Mouse (Mus musculus) myocyte (in vitro differentiated cells): Measurements from ENCODE around the gene Btnl2. TPM values are rescaled to one million over a fixed set of nuclear protein-coding genes. Genes with fewer than 3 reads are reported as not detected.

Experiments
- H3K27me3 ChIP-seq: one replicate; pipeline ENCODE4 v1.6.1; 2011; ENCODE audit not compliant: control insufficient read depth, insufficient read depth, insufficient read length
- H3K36me3 ChIP-seq: one replicate; pipeline ENCODE4 v1.6.1; 2011; ENCODE audit not compliant: control insufficient read depth, insufficient read depth
- H3K4me2 ChIP-seq: one replicate; pipeline ENCODE4 v1.6.1; 2011; ENCODE audit warnings: low read depth, control low read depth
- H3K4me3 ChIP-seq: one replicate; pipeline ENCODE4 v1.5.1; 2011; ENCODE audit warnings: mild to moderate bottlenecking, control low read depth, moderate library complexity
- H3K79me2 ChIP-seq: one replicate; pipeline ENCODE4 v1.6.1; 2011; ENCODE audit not compliant: control insufficient read depth, insufficient read depth
- H3ac ChIP-seq: one replicate; pipeline ENCODE4 v1.6.1; 2011; ENCODE audit not compliant: control insufficient read depth, insufficient read length
- CEBPB ChIP-seq: IDR thresholded peaks from 2 replicates; pipeline ENCODE4 v1.6.1; 2011; ENCODE audit warnings: mild to moderate bottlenecking, moderate library complexity; ENCODE audit not compliant: poor library complexity, insufficient read depth, severe bottlenecking
- E2F4 ChIP-seq: IDR thresholded peaks from one replicate; pipeline ENCODE4 v1.6.1; 2011; ENCODE audit warnings: mild to moderate bottlenecking, control low read depth, moderate library complexity; ENCODE audit not compliant: insufficient read depth
- MAX ChIP-seq: IDR thresholded peaks from one replicate; pipeline ENCODE4 v1.6.1; 2011; ENCODE audit warnings: low read depth, mild to moderate bottlenecking, control low read depth
- MYOD1 ChIP-seq, 3 experiments: IDR thresholded peaks; one replicate each; pipeline ENCODE4 v1.6.1; 2011; ENCODE audit warnings: control low read depth in 2 of 3, low read depth in 2 of 3, mild to moderate bottlenecking in 2 of 3, moderate library complexity in 1 of 3; ENCODE audit not compliant: insufficient read length in 2 of 3, control insufficient read depth in 1 of 3
- MYOG ChIP-seq, 3 experiments: IDR thresholded peaks; one replicate each; pipeline ENCODE4 v1.6.1; 2011; ENCODE audit warnings: control low read depth in 2 of 3, low read depth in 2 of 3, mild to moderate bottlenecking in 2 of 3; ENCODE audit not compliant: insufficient read length in 2 of 3, control insufficient read depth in 1 of 3, insufficient read depth in 1 of 3
- POLR2A ChIP-seq: IDR thresholded peaks from one replicate; pipeline ENCODE4 v1.6.1; 2011; ENCODE audit warnings: low read depth, mild to moderate bottlenecking, control low read depth, moderate library complexity; ENCODE audit not compliant: insufficient read length
- POLR2AphosphoS2 ChIP-seq: IDR thresholded peaks from one replicate; pipeline ENCODE4 v1.6.1; 2011; ENCODE audit warnings: low read depth, control low read depth; ENCODE audit not compliant: insufficient read length
- REST ChIP-seq: IDR thresholded peaks from one replicate; pipeline ENCODE4 v1.6.1; 2011; ENCODE audit warnings: mild to moderate bottlenecking, control low read depth, moderate library complexity; ENCODE audit not compliant: insufficient read depth, insufficient read length
- SRF ChIP-seq: IDR thresholded peaks from one replicate; pipeline ENCODE4 v1.6.1; 2011; ENCODE audit warnings: low read depth; ENCODE audit not compliant: control insufficient read depth, insufficient read length
- TCF12 ChIP-seq: IDR thresholded peaks from one replicate; pipeline ENCODE4 v1.6.1; 2011; ENCODE audit warnings: mild to moderate bottlenecking, control low read depth; ENCODE audit not compliant: poor library complexity, insufficient read depth, severe bottlenecking
- TCF3 ChIP-seq: IDR thresholded peaks from one replicate; pipeline ENCODE4 v1.6.1; 2011; ENCODE audit warnings: low read depth, control low read depth; ENCODE audit not compliant: insufficient read length
- USF1 ChIP-seq: IDR thresholded peaks from one replicate; pipeline ENCODE4 v1.6.1; 2011; ENCODE audit warnings: low read depth, mild to moderate bottlenecking, control low read depth, moderate library complexity
- polyA plus RNA-seq: library from polyadenylated mRNA; unstranded; fragments of >200 nt; fragmentation: generic; extraction: Trizol; gene quantifications from one replicate; pipeline ENCODE4 v1.2.1, GENCODE M21; 2012; ENCODE audit warnings: missing spikeins

Gene Btnl2
- polyA plus RNA-seq, 1 experiment: not detected

GRCm38 (mm10) chr17:34314286-34314685, 40.3 kb upstream of the Btnl2 start:
- Histone ChIP-seq H3K79me2 (no peaks in the 10 kb centered on the region), H3K4me2 (no peak overlapping the region), H3K36me3 (no peaks in the 10 kb centered on the region), H3K4me3 (no peak overlapping the region), H3ac (no peak overlapping the region), H3K27me3 (peaks cover 20% of the 10 kb centered on the region)
- TF ChIP-seq POLR2A (no peak), TCF12 (no peak), TCF3 (no peak), MYOG (IDR thresholded peaks at IDR 0.05; ENCODE audit: control insufficient read depth in 1 of 3, insufficient read depth in 1 of 3, insufficient read length in 2 of 3, low read depth in 2 of 3) (no peak), REST (no peak), E2F4 (no peak), USF1 (no peak), MAX (no peak), POLR2AphosphoS2 (no peak), MYOD1 (IDR thresholded peaks at IDR 0.05; ENCODE audit: control insufficient read depth in 1 of 3, insufficient read length in 2 of 3, low read depth in 2 of 3) (no peak), SRF (no peak)

- no peaks in the 10 kb centered on the region for H3K36me3 ChIP-seq
- TF ChIP-seq TCF12 (no peak), E2F4 (no peak), USF1 (no peak), MYOG (IDR thresholded peaks at IDR 0.05; ENCODE audit: control insufficient read depth in 1 of 3, insufficient read depth in 1 of 3, insufficient read length in 2 of 3, low read depth in 2 of 3) (no peak), CEBPB (no peak), MAX (no peak), REST (no peak)
- H3K4me3 ChIP-seq: no peak overlapping the region
- H3ac ChIP-seq: no peak overlapping the region
- H3K27me3 ChIP-seq: peaks cover 14% of the 10 kb centered on the region
- no peaks in the 10 kb centered on the region for H3K79me2 ChIP-seq
- H3K4me2 ChIP-seq: no peak overlapping the region
These were observed 39.1 kb upstream of the Btnl2 start for GRCm38 (mm10) chr17:34315512-34315911.

GRCm38 (mm10) chr17:34316697-34317096, 37.9 kb upstream of the Btnl2 start:
- H3K36me3 ChIP-seq: no peaks in the 10 kb centered on the region
- H3K4me3 ChIP-seq: no peak overlapping the region
- TF ChIP-seq E2F4: no peak
- no peak for TF ChIP-seq CEBPB
- TF ChIP-seq POLR2AphosphoS2: no peak
- TF ChIP-seq MAX: no peak
- no peak for TF ChIP-seq MYOD1 (IDR thresholded peaks at IDR 0.05; ENCODE audit: control insufficient read depth in 1 of 3, insufficient read length in 2 of 3, low read depth in 2 of 3)
- no peak for TF ChIP-seq REST
- TF ChIP-seq USF1: no peak
- TF ChIP-seq TCF3: no peak
- peaks cover 14% of the 10 kb centered on the region for H3K27me3 ChIP-seq
- no peaks in the 10 kb centered on the region for H3K79me2 ChIP-seq
- H3ac ChIP-seq: no peak overlapping the region
- no peak overlapping the region for H3K4me2 ChIP-seq

GRCm38 (mm10) chr17:34317275-34317674, 37.3 kb upstream of the Btnl2 start:
- Histone ChIP-seq H3K4me3 (no peak overlapping the region), H3ac (no peak overlapping the region), H3K27me3 (peaks cover 10% of the 10 kb centered on the region), H3K4me2 (no peak overlapping the region), H3K36me3 (no peaks in the 10 kb centered on the region), H3K79me2 (no peaks in the 10 kb centered on the region)
- TF ChIP-seq TCF12: no peak
- no peak for TF ChIP-seq CEBPB
- TF ChIP-seq REST: no peak
- no peak for TF ChIP-seq MYOG (IDR thresholded peaks at IDR 0.05; ENCODE audit: control insufficient read depth in 1 of 3, insufficient read depth in 1 of 3, insufficient read length in 2 of 3, low read depth in 2 of 3)
- TF ChIP-seq MYOD1 (IDR thresholded peaks at IDR 0.05; ENCODE audit: control insufficient read depth in 1 of 3, insufficient read length in 2 of 3, low read depth in 2 of 3): no peak
- no peak for TF ChIP-seq USF1
- TF ChIP-seq E2F4: no peak
- TF ChIP-seq MAX: no peak
- TF ChIP-seq POLR2A: no peak
- TF ChIP-seq TCF3: no peak
- TF ChIP-seq SRF: no peak
- TF ChIP-seq POLR2AphosphoS2: no peak

- H3K4me2 ChIP-seq: no peak within 1 kb of the TSS
- no peak within 1 kb of the TSS for H3ac ChIP-seq
- H3K27me3 ChIP-seq: no peaks in the 10 kb centered on the region
- no peaks in the 10 kb centered on the region for H3K79me2 ChIP-seq
- H3K4me3 ChIP-seq: no peak within 1 kb of the TSS
- H3K36me3 ChIP-seq: no peaks in the 10 kb centered on the region
- TF ChIP-seq MYOD1 (IDR thresholded peaks at IDR 0.05; ENCODE audit: control insufficient read depth in 1 of 3, insufficient read length in 2 of 3, low read depth in 2 of 3) (no peak), CEBPB (no peak), E2F4 (no peak), REST (no peak)
These were observed 29.2 kb upstream of the Btnl2 start, which contains the start of gene H2-Eb2 for GRCm38 (mm10) chr17:34325436-34325835. Gene H2-Eb2, plus strand, starts transcription at chr17:34325665.
